15 mouse cellular contexts compared by ENCODE assay signal in genomic region chr2:85070086-85070485, GRCm38 (mm10). TPM values are rescaled to one million over a fixed set of nuclear protein-coding genes. Genes with fewer than 3 reads are reported as not detected.
"Had no signal": no experiment of that assay in that cellular context is flagged by ENCODE, and none has a peak within 500 bp of the region (broad histone marks: within the 10 kb centered on the region; RNA-seq: fewer than 3 reads in every experiment).

No protein-coding gene starts in this region.

- H3K27me3 ChIP-seq: liver, embryonic 15.5 days; neural tube, embryonic 13.5 days had no signal

- H3K4me1 ChIP-seq: megakaryocyte, embryonic 14.5 days had no signal

- H3K4me2 ChIP-seq: liver, embryonic 11.5 days; liver, embryonic 15.5 days; lung, embryonic 14.5 days; midbrain, embryonic 11.5 days; neural tube, embryonic 13.5 days had no signal

- H3K4me3 ChIP-seq: liver, embryonic 15.5 days; megakaryocyte, embryonic 14.5 days; neural tube, embryonic 13.5 days had no signal

- H3K27ac ChIP-seq: liver, embryonic 15.5 days; macrophage; neural tube, embryonic 13.5 days had no signal

- H3K36me3 ChIP-seq: liver, embryonic 15.5 days had no signal

- H3K9ac ChIP-seq: liver, embryonic 15.5 days; lung, embryonic 14.5 days; neural tube, embryonic 13.5 days had no signal

- DNase-seq: kidney, postnatal 10 days; left cerebral cortex, postnatal 4 days; lung, embryonic 14.5 days; lung, postnatal 10 days; right cerebral cortex, adult 18-20 months; right cerebral cortex, postnatal 25 days; thymus, postnatal 36 days had no signal

- ATAC-seq: intestine, postnatal 0 days; midbrain, embryonic 16.5 days had no signal

- H3K9me3 ChIP-seq: liver, embryonic 15.5 days; megakaryocyte, embryonic 14.5 days; neural tube, embryonic 13.5 days had no signal

RNA-seq across cellular contexts. Expression of gene P2rx3, which starts 32.8 kb away (rescaled TPM):
- polyA plus RNA-seq: macrophage had no signal
